Mouse (Mus musculus): ENCODE data around the gene Gm21988.

GRCm38 (mm10) chr11:70218741-70219470 lies 20.7 kb downstream of the Gm21988 start:
- TF ChIP-seq CTCF (IDR thresholded peaks at IDR 0.05; ENCODE audit: low read depth) (no peak), EP300 (IDR thresholded peaks at IDR 0.05; ENCODE audit: low read depth) (no peak)
